Comparison of ENCODE assay signal across 37 mouse cellular contexts in genomic region chr3:138251156-138251555, GRCm38 (mm10). TPM values are rescaled to one million over a fixed set of nuclear protein-coding genes. Genes with fewer than 3 reads are reported as not detected.
"Had no signal": no experiment of that assay in that cellular context is flagged by ENCODE, and none has a peak within 500 bp of the region (broad histone marks: within the 10 kb centered on the region; RNA-seq: fewer than 3 reads in every experiment).

No protein-coding gene starts in this region.

- DNase-seq: heart, adult 18-20 months; heart, adult 2 months; heart, postnatal 10 days; heart, postnatal 14 days; heart, postnatal 36 days; heart, postnatal 4 days; kidney, postnatal 10 days; kidney, postnatal 25 days; kidney, postnatal 4 days; layer of hippocampus, adult 9-11 months; layer of hippocampus, postnatal 36 days had no signal

- H3K4me1 ChIP-seq: heart, embryonic 10.5 days; heart, embryonic 15.5 days; hindbrain, embryonic 12.5 days; hindbrain, embryonic 13.5 days; hindbrain, embryonic 15.5 days; intestine, embryonic 15.5 days had no signal

- H3K9ac ChIP-seq: heart, embryonic 12.5 days; heart, embryonic 13.5 days; heart, embryonic 15.5 days; hindbrain, embryonic 12.5 days; hindbrain, embryonic 13.5 days; hindbrain, embryonic 14.5 days; hindbrain, embryonic 15.5 days; intestine, embryonic 15.5 days; kidney, embryonic 15.5 days had no signal

- H3K36me3 ChIP-seq: heart, embryonic 10.5 days; heart, embryonic 12.5 days; heart, embryonic 13.5 days; heart, embryonic 15.5 days; hindbrain, embryonic 10.5 days; hindbrain, embryonic 12.5 days; hindbrain, embryonic 13.5 days; hindbrain, embryonic 15.5 days; intestine, embryonic 15.5 days; kidney, embryonic 15.5 days had no signal

- H3K4me2 ChIP-seq: heart, embryonic 11.5 days; heart, embryonic 12.5 days; heart, embryonic 13.5 days; heart, embryonic 15.5 days; hindbrain, embryonic 12.5 days; hindbrain, embryonic 13.5 days; hindbrain, embryonic 14.5 days; hindbrain, embryonic 15.5 days; intestine, embryonic 15.5 days; kidney, embryonic 15.5 days had no signal

- H3K27ac ChIP-seq: heart, adult 2 months; heart, embryonic 10.5 days; heart, embryonic 13.5 days; heart, embryonic 15.5 days; hindbrain, embryonic 10.5 days; hindbrain, embryonic 12.5 days; hindbrain, embryonic 13.5 days; hindbrain, embryonic 14.5 days; hindbrain, embryonic 15.5 days; hindbrain, postnatal 0 days; intestine, embryonic 15.5 days; kidney, embryonic 15.5 days; kidney, postnatal 0 days; layer of hippocampus, adult 2 months; left cerebral cortex, adult 2 months had no signal

- H3K9me3 ChIP-seq: heart, embryonic 10.5 days; heart, embryonic 12.5 days; heart, embryonic 13.5 days; heart, embryonic 15.5 days; hindbrain, embryonic 10.5 days; hindbrain, embryonic 12.5 days; hindbrain, embryonic 13.5 days; hindbrain, embryonic 15.5 days; intestine, embryonic 15.5 days; kidney, embryonic 15.5 days had no signal

- H3K27me3 ChIP-seq: heart, embryonic 12.5 days; heart, embryonic 13.5 days; heart, embryonic 15.5 days; hindbrain, embryonic 12.5 days; hindbrain, embryonic 13.5 days; hindbrain, embryonic 15.5 days; intestine, embryonic 15.5 days had no signal

- H3K4me3 ChIP-seq: heart, adult 2 months; heart, embryonic 10.5 days; heart, embryonic 12.5 days; heart, embryonic 13.5 days; heart, embryonic 15.5 days; hindbrain, embryonic 10.5 days; hindbrain, embryonic 12.5 days; hindbrain, embryonic 13.5 days; hindbrain, embryonic 15.5 days; intestine, embryonic 15.5 days; kidney, embryonic 15.5 days; layer of hippocampus, adult 2 months; left cerebral cortex, adult 2 months had no signal

- ATAC-seq: hindbrain, embryonic 16.5 days; hindbrain, postnatal 0 days; inflammation-experienced regulatory T-cells, adult 6 months; intestine, embryonic 15.5 days; intestine, embryonic 16.5 days; intestine, postnatal 0 days had no signal

RNA-seq across cellular contexts. Expression of gene Adh7, which starts 33.6 kb away (rescaled TPM):
- polyA plus RNA-seq: heart, embryonic 11.5 days; heart, embryonic 12.5 days; heart, embryonic 14.5 days; heart, postnatal 0 days; inflammation-experienced regulatory T-cells, adult 6 months; intestine, embryonic 14.5 days; large intestine, adult 2 months had no signal

RNA-seq across cellular contexts. Expression of gene 4930579F01Rik, which starts 57.5 kb away (rescaled TPM):
- polyA plus RNA-seq: heart, embryonic 10.5 days; heart, embryonic 11.5 days; heart, embryonic 12.5 days; heart, embryonic 13.5 days; heart, embryonic 14.5 days; heart, embryonic 15.5 days; heart, embryonic 16.5 days; heart, postnatal 0 days; hindbrain, embryonic 10.5 days; hindbrain, embryonic 11.5 days; hindbrain, embryonic 12.5 days; hindbrain, embryonic 14.5 days; hindbrain, embryonic 16.5 days; inflammation-experienced regulatory T-cells, adult 6 months; intestine, embryonic 14.5 days; large intestine, adult 2 months had no signal
